10 mouse cellular contexts compared by ENCODE assay signal in the genomic region with DNA sequence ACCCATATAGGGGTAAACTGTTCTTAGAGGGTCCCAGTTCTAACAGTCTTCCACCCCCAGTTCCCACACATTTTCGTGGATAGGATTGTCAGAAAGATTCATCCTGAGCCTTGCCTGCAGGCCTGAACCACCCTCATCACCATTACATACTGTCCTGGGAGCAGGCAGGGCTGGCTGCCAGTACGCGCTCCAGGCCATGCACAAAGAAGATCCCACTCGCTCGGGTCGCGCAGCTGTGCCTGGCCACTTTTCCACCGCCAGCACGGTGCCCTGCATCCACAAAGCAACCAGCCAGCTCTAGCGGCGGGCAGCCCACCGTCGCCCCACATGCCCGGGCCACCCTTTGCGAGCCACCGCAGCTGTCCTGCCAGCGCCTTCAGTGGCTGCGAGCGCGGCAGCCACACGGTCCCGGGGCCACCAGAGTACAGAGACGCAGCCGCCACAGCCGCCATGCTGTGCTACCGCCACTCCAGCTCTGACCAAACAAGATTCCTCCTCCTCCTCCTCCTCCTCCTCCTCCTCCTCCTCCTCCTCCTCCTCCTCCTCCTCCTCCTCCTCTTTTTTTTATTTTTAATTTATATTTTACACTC. TPM values are rescaled to one million over a fixed set of nuclear protein-coding genes. Genes with fewer than 3 reads are reported as not detected.
DNase-seq lines count a peak whose midpoint lies in the region; ATAC-seq and TF ChIP-seq lines count a peak whose summit lies in the region.
"Had no signal": no experiment of that assay in that cellular context is flagged by ENCODE, and none has a peak within 500 bp of the region (broad histone marks: within the 10 kb centered on the region; RNA-seq: fewer than 3 reads in every experiment).

No protein-coding gene starts in this region.

- no peak for TF ChIP-seq EP300 in stomach, postnatal 0 days (optimal IDR thresholded peaks at IDR 0.05)

- peak overlapping the region; percentile 52; the same call in 1 of the 2 replicates for H3K9ac ChIP-seq in heart, embryonic 11.5 days (ENCODE audit: low read depth, low read length)
- H3K9ac ChIP-seq in stomach, embryonic 14.5 days (replicated peaks; ENCODE audit: low read depth, low read length): no peak overlapping the region
- H3K9ac ChIP-seq in stomach, postnatal 0 days (ENCODE audit: low read length): no peak overlapping the region
- H3K9ac ChIP-seq in stomach, embryonic 15.5 days: no peak overlapping the region

- peaks cover 11% of the 10 kb centered on the region for H3K27me3 ChIP-seq in heart, embryonic 11.5 days (ENCODE audit: control insufficient read depth, insufficient read depth, low read length)
- H3K27me3 ChIP-seq in stomach, embryonic 14.5 days (ENCODE audit: control insufficient read depth, insufficient read depth, low read length): no peaks in the 10 kb centered on the region
- H3K27me3 ChIP-seq in stomach, postnatal 0 days (ENCODE audit: control insufficient read depth, insufficient read depth, low read length): no peaks in the 10 kb centered on the region
- peaks cover 82% of the 10 kb centered on the region for H3K27me3 ChIP-seq in limb, embryonic 10.5 days (ENCODE audit: low read depth, poor library complexity, severe bottlenecking)
- 0 out of 2 replicates have a peak, but pooled peaks cover 2% of the 10 kb centered on the region for H3K27me3 ChIP-seq in stomach, embryonic 15.5 days (replicated peaks)

- peak overlapping the region; percentile 44 for H3K4me2 ChIP-seq in heart, embryonic 11.5 days
- 0 out of 2 replicates have a peak overlapping the region, but pooled peaks have one; percentile 14 for H3K4me2 ChIP-seq in stomach, embryonic 14.5 days (replicated peaks; ENCODE audit: low read depth, low read length)
- no peak overlapping the region for H3K4me2 ChIP-seq in stomach, postnatal 0 days (replicated peaks; ENCODE audit: low read depth)
- H3K4me2 ChIP-seq in stomach, embryonic 15.5 days: peak overlapping the region; percentile 37; the same call in 1 of the 2 replicates

- H3K4me3 ChIP-seq in heart, embryonic 11.5 days (ENCODE audit: low read depth, low read length): peak overlapping the region; percentile 26; the same call in 1 of the 2 replicates
- no peak overlapping the region for H3K4me3 ChIP-seq in stomach, embryonic 14.5 days (ENCODE audit: low read depth, low read length)
- H3K4me3 ChIP-seq in stomach, postnatal 0 days (ENCODE audit: low read depth, low read length): no peak overlapping the region
- H3K4me3 ChIP-seq in limb, embryonic 10.5 days: peak overlapping the region; percentile 30
- no peak overlapping the region for H3K4me3 ChIP-seq in stomach, embryonic 15.5 days (replicated peaks)
- H3K4me3 ChIP-seq: megakaryocyte, embryonic 14.5 days had no signal

- no peaks in the 10 kb centered on the region for H3K4me1 ChIP-seq in heart, embryonic 11.5 days (ENCODE audit: control insufficient read depth, insufficient read depth, low read length)
- H3K4me1 ChIP-seq in stomach, embryonic 14.5 days (ENCODE audit: control insufficient read depth, insufficient read depth, low read length): no peaks in the 10 kb centered on the region
- no peaks in the 10 kb centered on the region for H3K4me1 ChIP-seq in stomach, postnatal 0 days (replicated peaks; ENCODE audit: control insufficient read depth, insufficient read depth)
- no peaks in the 10 kb centered on the region for H3K4me1 ChIP-seq in limb, embryonic 10.5 days
- H3K4me1 ChIP-seq in stomach, embryonic 15.5 days: no peaks in the 10 kb centered on the region
- H3K4me1 ChIP-seq: megakaryocyte, embryonic 14.5 days had no signal

- ATAC-seq in heart, embryonic 11.5 days (replicated peaks; ENCODE audit: insufficient number of reproducible peaks, low FRiP score, low TSS enrichment): no peak
- ATAC-seq in stomach, embryonic 14.5 days (ENCODE audit: insufficient number of reproducible peaks, insufficient read depth, low FRiP score, low read depth): no peak
- ATAC-seq in stomach, postnatal 0 days (ENCODE audit: low FRiP score, low TSS enrichment): no peak
- no peak for ATAC-seq in stomach, embryonic 15.5 days (ENCODE audit: insufficient read depth, low FRiP score, low read depth)

- 43% methylated on average over 25 of the region's 26 CpGs for WGBS in heart, embryonic 11.5 days (ENCODE audit: insufficient replicate concordance)
- 50% methylated on average over 26 of the region's 26 CpGs for WGBS in stomach, embryonic 14.5 days
- WGBS in stomach, postnatal 0 days: 45% methylated on average over 13 of the region's 26 CpGs
- whole genome bisulfite sequencing in limb, embryonic 10.5 days: 48% methylated on average over 22 of the region's 26 CpGs
- WGBS in stomach, embryonic 15.5 days: 40% methylated on average over 13 of the region's 26 CpGs

- H3K9me3 ChIP-seq in heart, embryonic 11.5 days (replicated peaks; ENCODE audit: control insufficient read depth, low read length): no peaks in the 10 kb centered on the region
- H3K9me3 ChIP-seq in stomach, embryonic 14.5 days (ENCODE audit: control insufficient read depth, low read depth, low read length): no peaks in the 10 kb centered on the region
- H3K9me3 ChIP-seq in stomach, postnatal 0 days (ENCODE audit: control insufficient read depth, low read length): no peaks in the 10 kb centered on the region
- no peaks in the 10 kb centered on the region for H3K9me3 ChIP-seq in limb, embryonic 10.5 days (replicated peaks)
- no peaks in the 10 kb centered on the region for H3K9me3 ChIP-seq in stomach, embryonic 15.5 days
- H3K9me3 ChIP-seq: megakaryocyte, embryonic 14.5 days had no signal

- H3K27ac ChIP-seq in heart, embryonic 11.5 days (ENCODE audit: low read depth, low read length): no peak overlapping the region
- no peak overlapping the region for H3K27ac ChIP-seq in stomach, embryonic 14.5 days (ENCODE audit: low read length)
- H3K27ac ChIP-seq in stomach, postnatal 0 days (replicated peaks): no peak overlapping the region
- 0 out of 2 replicates have a peak overlapping the region, but pooled peaks have one; percentile 25 for H3K27ac ChIP-seq in limb, embryonic 10.5 days
- H3K27ac ChIP-seq in stomach, embryonic 15.5 days: no peak overlapping the region

- DNase-seq in heart, adult 18-20 months: no peak
- no peak for DNase-seq in stomach, postnatal 0 days (ENCODE audit: low spot score)
- peak; percentile 29 for DNase-seq in limb, embryonic 10.5 days (ENCODE audit: low spot score)
- no peak for DNase-seq in frontal cortex, postnatal 25 days (ENCODE audit: low spot score in 2 of 2)
- DNase-seq in gastrocnemius, adult 18-20 months (ENCODE audit: low spot score): no peak
- DNase-seq: B cell, adult 2 months had no signal

- no peaks in the 10 kb centered on the region for H3K36me3 ChIP-seq in heart, embryonic 11.5 days (ENCODE audit: control insufficient read depth, insufficient read depth, low read length)
- no peaks in the 10 kb centered on the region for H3K36me3 ChIP-seq in stomach, embryonic 14.5 days (ENCODE audit: control insufficient read depth, insufficient read depth, low read length)
- H3K36me3 ChIP-seq in stomach, postnatal 0 days (ENCODE audit: control insufficient read depth, insufficient read depth, low read length): no peaks in the 10 kb centered on the region
- H3K36me3 ChIP-seq in limb, embryonic 10.5 days: no peaks in the 10 kb centered on the region
- no peaks in the 10 kb centered on the region for H3K36me3 ChIP-seq in stomach, embryonic 15.5 days

- TF ChIP-seq CTCF in stomach, postnatal 0 days (IDR thresholded peaks at IDR 0.05; ENCODE audit: low read depth): no peak

RNA-seq across cellular contexts. Expression of a gene that starts 31.8 kb away (rescaled TPM):
- polyA plus RNA-seq in heart, embryonic 11.5 days (2014; fragmentation: Nextera tagmentation; extraction: Ambion mirVana): 7.9 and 10.7 TPM in 2 replicates
- 1 to 10 TPM; 3.7 to 5.4 TPM for total RNA-seq in heart, adult 18-20 months (2021)
- polyA plus RNA-seq in stomach, embryonic 14.5 days (2014; fragmentation: Nextera tagmentation; extraction: Ambion mirVana): 14.6 and 16.2 TPM in 2 replicates
- 9.5 and 10.3 TPM in 2 replicates for polyA plus RNA-seq in stomach, postnatal 0 days (2015; fragmentation: Nextera tagmentation; extraction: Ambion mirVana)
- polyA plus RNA-seq in limb, embryonic 10.5 days (2016; fragmentation: Nextera tagmentation; extraction: Ambion mirVana): 13.3 and 19.2 TPM in 2 replicates
- 22.2 and 22.4 TPM in 2 replicates for polyA plus RNA-seq in stomach, embryonic 15.5 days (2015; fragmentation: Nextera tagmentation; extraction: Ambion mirVana)
- total RNA-seq in gastrocnemius, adult 18-20 months (2021): 1 to 10 TPM; 1.1 TPM

Comparison
In these comparisons a context has a peak if more than half of its experiments do, and no peak if none do; other contexts are left out.
1. H3K4me3 ChIP-seq: peak in heart, embryonic 11.5 days (single experiment) and limb, embryonic 10.5 days (single experiment); none in stomach, embryonic 14.5 days (single experiment), stomach, postnatal 0 days (single experiment) and stomach, embryonic 15.5 days (single experiment).